Mouse (Mus musculus) urinary bladder, postnatal 36 days (tissue): Measurements from ENCODE around the gene Apbb1.
A peak's percentile ranks its signal among the peaks of the same experiment; 100 is the strongest.

Source experiments
- DNase-seq, 2 experiments: peaks; one replicate each; pipeline ENCODE4 v3.0.0; 2022; ENCODE audit warnings: low spot score in 2 of 2, mixed read lengths in 1 of 2

Gene Apbb1

DNA sequence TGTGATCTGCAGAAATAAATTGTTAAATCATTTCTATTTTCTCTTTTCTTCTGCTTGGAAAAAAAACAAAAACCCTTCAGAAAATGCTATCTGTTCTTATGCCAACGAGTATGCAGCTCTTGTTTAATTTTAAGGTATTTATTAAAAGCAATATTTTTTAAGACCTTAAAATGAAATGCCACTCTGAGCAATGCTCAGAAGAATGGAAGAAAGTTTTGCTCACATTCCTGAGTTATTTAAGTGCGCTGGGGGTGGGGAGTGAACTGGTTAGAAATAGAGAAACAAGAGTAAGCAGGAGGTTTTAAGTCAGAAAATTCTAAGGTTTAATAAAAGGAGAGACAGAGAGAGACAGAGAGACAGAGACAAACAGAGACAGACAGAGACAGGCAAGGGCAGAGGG is 61.7 kb downstream of the Apbb1 start:
- no peak for DNase-seq

DNA sequence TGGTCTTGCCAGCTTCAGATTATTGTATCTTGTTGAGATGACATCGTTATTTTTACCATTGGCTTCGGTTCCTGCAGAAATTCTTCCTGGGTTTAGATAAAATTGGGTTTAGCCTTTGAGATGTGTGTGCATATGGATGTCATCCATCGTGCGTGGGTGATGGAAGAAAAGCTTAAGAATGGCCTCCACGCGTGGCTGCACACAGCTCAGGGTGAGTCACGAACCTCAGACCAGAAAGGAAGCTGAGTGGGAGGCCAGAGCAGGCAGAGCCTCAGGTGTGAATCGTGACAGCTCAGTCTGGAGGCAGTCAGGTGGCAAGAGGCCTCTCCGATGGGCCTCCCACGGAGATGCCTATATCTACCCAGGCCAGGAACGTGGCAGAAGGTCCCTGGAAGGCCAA is 62.1 kb downstream of the Apbb1 start:
- DNase-seq = no peak

DNA sequence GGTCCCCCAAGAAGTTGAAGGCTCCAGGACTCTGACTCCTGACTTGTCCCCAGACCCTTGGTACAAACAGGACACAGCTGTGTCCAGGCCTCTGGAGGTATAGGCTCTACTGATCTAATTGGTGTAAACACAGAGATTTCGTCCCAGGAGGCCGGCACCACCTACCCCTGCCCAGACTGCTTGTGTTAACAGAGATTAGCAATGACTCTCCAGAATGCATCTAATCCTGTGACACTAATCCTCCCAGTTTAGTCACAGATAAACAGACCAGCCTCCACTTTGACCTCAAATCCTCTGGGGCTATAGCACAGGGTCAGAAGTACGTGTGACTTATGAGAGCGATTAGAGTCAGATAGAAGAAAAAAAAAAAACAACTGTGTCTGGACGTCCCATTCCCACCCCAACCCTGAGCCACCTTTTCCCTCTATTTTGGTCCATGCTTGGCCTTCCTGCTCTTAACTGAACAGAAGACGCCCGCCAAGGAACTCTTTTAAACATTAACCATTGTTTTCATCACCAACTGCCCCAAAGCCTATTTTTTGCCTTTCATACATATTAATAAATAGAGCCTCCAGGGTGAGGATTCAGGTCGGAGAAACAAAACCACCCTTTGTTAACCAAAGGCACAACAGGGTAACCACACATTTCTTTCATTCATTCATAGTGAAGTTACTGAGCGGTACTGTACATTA is 64.6 kb downstream of the Apbb1 start:
- DNase-seq = no peak

DNA sequence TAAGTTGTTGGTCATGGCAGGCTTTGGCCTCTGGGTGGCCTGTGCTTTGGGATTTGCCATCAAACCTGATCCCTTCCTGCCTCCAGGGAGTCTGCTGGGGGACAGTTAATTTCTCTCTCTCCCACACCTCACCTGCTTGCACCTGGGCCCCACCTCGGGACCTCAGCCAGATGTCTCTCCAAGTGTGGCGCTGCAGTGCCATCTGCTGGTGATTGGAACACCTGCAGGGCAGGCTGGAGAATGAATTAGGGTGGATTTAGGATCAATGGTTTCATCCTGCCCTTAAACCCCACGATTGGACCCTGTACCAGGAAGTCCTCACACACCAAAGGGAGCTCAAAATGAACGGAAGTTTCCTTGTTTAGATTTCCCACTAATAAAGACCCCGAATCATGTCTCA is 66.3 kb downstream of the Apbb1 start:
- peak; percentile 47 to 49 for DNase-seq

DNA sequence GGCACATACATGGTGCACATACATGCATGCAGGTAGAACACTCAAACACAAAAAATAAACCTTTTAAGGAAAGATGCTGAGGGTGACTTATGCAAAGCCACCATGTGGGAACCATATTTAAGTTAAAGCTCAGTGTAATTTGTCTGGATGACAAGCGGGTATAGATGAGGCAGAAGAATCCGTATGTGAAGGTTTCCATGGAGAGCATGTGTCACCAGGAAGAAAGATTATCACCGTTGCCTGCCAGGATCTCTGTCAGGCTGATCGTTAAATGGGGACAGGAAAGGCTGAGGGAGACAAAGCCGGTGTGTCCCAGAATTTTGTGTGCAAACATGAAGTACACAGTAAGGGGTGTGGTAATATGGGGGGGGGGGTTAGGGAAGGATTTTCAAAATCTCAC is 66.9 kb downstream of the Apbb1 start:
- no peak for DNase-seq

DNA sequence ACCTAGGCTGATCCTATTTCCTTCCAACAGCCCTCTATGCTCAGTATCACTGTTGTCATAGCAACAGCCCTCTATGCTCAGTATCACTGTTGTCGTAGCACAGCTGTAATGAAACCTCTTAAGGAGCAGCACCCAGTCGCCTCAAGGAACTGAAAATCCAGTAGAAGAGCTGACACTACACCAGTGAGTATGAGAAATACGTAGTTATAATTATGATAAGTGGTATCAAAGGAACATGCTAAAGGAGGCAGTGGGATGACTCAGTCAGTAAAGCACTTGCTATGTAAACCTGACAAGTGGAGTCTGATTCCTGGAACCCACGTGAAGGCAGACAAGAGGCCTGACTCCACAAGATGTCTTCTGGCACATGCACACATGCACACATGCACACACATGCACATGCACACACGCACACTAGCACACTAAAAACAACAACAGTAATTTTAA is 67.6 kb downstream of the Apbb1 start:
- DNase-seq = no peak

DNA sequence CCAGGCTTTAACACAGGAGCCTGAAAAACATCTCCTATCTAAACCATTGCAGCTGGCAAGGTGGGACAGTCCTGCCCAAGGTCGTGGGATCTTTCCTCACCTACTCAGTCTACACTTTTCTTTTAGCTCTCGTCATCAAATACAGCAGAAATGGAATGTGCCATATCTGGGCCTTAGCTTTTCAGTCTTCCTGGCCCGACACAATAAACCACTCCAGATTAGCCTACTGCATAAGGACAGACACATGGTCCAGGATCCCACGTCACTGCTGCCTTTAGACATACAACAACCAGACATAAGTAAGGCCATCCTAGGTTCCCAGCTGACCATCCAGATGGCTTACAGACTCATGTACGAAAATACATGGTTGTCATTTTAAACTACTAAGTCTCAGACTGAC is 71.3 kb downstream of the Apbb1 start:
- DNase-seq = no peak
